Mouse (Mus musculus): ENCODE data around the gene Rbck1. TPM values are rescaled to one million over a fixed set of nuclear protein-coding genes. Genes with fewer than 3 reads are reported as not detected.
"Not testable (repeated sequence)": the region's sequence is repeated elsewhere in the genome, so short reads cannot be mapped to it uniquely, and the experiment has no call there.

The Rbck1 gene
- total RNA-seq (2014; fragmentation: Nextera tagmentation): 120 and 125 TPM in 2 replicates
- total RNA-seq (2017): 50.3 and 57.0 TPM in 2 replicates

- peak; percentile 83 for ATAC-seq (replicated peaks; ENCODE audit: low FRiP score, low TSS enrichment, poor library complexity, severe bottlenecking)
Observed at GRCm38 (mm10) chr2:152332101-152332825, at the start of gene Rbck1. Gene Rbck1, minus strand, starts transcription at chr2:152332653.

- no peak for ATAC-seq (replicated peaks; ENCODE audit: low FRiP score, low TSS enrichment, poor library complexity, severe bottlenecking)
Observed at GRCm38 (mm10) chr2:152376345-152376741, 43.9 kb upstream of the Rbck1 start, which contains the start of gene Nrsn2. Gene Nrsn2, minus strand, starts transcription at chr2:152376638.

- no peak for ATAC-seq (replicated peaks; ENCODE audit: low FRiP score, low TSS enrichment, poor library complexity, severe bottlenecking)
Observed at GRCm38 (mm10) chr2:152375652-152376344, 43.3 kb upstream of the Rbck1 start.

- peak; percentile 74 for ATAC-seq (replicated peaks; ENCODE audit: low FRiP score, low TSS enrichment, poor library complexity, severe bottlenecking)
Observed at GRCm38 (mm10) chr2:152373547-152373946, 41.1 kb upstream of the Rbck1 start.

- no peak for ATAC-seq (replicated peaks; ENCODE audit: low FRiP score, low TSS enrichment, poor library complexity, severe bottlenecking)
Observed at GRCm38 (mm10) chr2:152372661-152373060, 40.2 kb upstream of the Rbck1 start.

DNA sequence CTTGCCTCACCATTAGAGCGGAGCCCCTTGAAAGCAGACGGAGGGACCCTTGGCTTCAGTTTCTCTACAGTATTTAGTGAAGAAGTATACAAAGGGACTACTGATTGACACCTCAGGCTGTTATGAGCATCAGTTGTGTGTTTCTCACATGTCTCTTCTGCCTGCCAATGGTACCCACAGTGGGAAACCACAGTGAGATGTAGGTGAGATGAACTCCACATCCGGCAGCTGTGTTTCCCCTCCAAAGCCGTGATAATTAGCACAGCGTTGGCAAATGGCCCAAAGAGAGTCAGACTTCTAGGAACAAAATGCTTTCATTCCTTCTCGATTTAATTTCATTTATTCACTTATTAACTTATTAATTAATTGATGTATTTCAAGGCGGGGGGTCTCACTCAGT, 39.7 kb upstream of the Rbck1 start:
- ATAC-seq (replicated peaks; ENCODE audit: low FRiP score, low TSS enrichment, poor library complexity, severe bottlenecking): no peak

GRCm38 (mm10) chr2:152368532-152369140, 36.2 kb upstream of the Rbck1 start:
- ATAC-seq (replicated peaks; ENCODE audit: low FRiP score, low TSS enrichment, poor library complexity, severe bottlenecking): peak; percentile 62

DNA sequence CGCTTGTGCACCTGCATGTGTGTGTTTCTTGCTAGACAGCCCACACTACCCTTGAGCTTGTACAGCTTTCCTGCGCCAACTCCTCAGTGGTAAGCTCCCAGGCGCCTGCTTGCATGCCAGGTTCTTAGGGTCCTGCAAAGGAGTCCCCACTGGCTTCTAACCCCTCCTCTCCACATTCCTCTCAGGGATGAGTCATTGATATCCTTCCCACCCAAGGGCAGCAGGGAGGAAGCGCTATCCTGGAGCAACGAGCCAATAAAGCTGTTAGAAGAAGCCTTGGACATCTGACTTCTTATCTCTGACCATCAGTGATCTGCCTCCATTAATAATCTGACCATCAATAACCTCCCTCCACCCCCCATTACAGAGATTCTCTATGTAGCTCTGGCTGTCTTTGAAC, 35.5 kb upstream of the Rbck1 start:
- ATAC-seq (replicated peaks; ENCODE audit: low FRiP score, low TSS enrichment, poor library complexity, severe bottlenecking): no peak

- ATAC-seq (replicated peaks; ENCODE audit: low FRiP score, low TSS enrichment, poor library complexity, severe bottlenecking): peak; percentile 85
Observed at GRCm38 (mm10) chr2:152363245-152364147, 31.0 kb upstream of the Rbck1 start.

DNA sequence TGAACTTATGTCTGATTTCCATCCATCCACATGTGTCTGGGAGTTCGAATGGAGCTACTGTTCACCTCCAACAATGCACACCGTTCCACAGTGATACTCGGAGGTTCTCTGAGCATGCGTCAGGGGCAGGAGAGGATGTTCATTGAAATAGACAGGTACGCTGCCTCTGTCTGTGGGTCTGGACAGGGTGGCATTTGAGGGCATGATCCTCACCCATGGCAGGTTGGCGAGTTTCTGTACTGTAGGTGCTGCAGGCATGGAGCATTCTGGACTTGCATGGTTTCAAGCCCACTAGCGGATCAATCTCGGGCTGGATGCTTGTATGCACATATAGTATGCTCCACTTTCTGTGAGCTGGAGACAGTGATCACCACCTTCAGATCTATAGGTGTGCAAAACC, 28.7 kb upstream of the Rbck1 start:
- no peak for ATAC-seq (replicated peaks; ENCODE audit: low FRiP score, low TSS enrichment, poor library complexity, severe bottlenecking)

- ATAC-seq (replicated peaks; ENCODE audit: low FRiP score, low TSS enrichment, poor library complexity, severe bottlenecking): no peak
Observed at GRCm38 (mm10) chr2:152360271-152360775, 27.9 kb upstream of the Rbck1 start.

DNA sequence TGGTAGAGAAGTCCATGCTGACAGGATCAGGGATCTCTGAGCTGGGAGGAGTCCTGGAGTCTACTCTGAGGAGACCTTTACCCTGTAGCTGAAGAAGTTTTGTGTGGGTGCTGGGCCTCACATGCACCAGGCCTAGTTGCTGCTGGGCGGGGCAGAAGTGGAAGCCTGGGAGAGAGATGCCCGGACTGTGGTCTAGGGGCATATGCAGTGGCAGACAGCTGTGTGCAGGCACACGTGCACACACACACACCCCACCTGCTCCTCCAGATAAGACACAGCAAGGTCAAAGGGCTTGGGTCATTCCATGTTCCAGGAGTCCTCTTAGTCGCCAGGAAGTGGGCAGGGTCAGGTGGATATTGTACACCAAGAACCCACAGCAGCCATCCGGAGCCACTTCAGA, 27.2 kb upstream of the Rbck1 start:
- 0 out of 2 replicates have a peak, but pooled peaks have one; percentile 19 for ATAC-seq (replicated peaks; ENCODE audit: low FRiP score, low TSS enrichment, poor library complexity, severe bottlenecking)

DNA sequence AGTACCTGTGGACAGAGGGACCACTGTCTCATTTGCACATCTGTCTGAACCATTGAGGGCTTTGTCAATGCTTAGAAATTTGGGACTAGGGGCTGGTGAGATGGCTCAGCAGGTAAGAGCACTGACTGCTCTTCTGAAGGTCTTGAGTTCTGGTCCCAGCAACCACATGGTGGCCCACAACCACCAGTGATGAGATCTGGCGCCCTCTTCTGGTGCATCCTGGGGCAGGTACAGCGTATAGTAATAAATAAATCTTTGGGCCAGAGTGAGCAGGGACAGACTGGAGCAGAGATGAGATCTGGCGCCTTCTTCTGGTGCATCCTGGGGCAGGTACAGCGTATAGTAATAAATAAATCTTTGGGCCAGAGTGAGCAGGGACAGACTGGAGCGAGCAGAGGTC, 26.5 kb upstream of the Rbck1 start:
- ATAC-seq (replicated peaks; ENCODE audit: low FRiP score, low TSS enrichment, poor library complexity, severe bottlenecking): not testable (repeated sequence)

- no peak for ATAC-seq (replicated peaks; ENCODE audit: low FRiP score, low TSS enrichment, poor library complexity, severe bottlenecking)
Observed at GRCm38 (mm10) chr2:152357254-152357653, 24.8 kb upstream of the Rbck1 start.

- no peak for ATAC-seq (replicated peaks; ENCODE audit: low FRiP score, low TSS enrichment, poor library complexity, severe bottlenecking)
Observed at GRCm38 (mm10) chr2:152349842-152350540, 17.5 kb upstream of the Rbck1 start.

- no peak for ATAC-seq (replicated peaks; ENCODE audit: low FRiP score, low TSS enrichment, poor library complexity, severe bottlenecking)
Observed at GRCm38 (mm10) chr2:152349205-152349604, 16.8 kb upstream of the Rbck1 start.

DNA sequence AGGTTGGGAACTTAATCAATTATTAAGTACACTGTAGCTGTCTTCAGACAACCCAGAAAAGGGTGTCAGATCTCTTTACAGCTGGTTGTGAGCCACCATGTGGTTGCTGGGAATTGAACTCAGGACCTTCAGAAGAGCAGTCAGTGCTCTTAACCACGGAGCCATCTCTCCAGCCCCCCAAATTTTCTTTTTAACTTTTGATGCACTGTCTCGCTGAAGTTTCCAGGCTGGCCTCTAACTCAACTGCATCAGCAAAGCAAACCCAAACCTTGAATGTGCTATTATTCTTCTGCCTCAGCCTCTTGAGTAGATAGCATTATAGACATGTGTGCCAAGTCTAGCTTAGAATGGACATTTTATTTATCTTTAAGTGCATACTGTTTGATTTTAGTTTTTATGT, 15.3 kb upstream of the Rbck1 start:
- ATAC-seq (replicated peaks; ENCODE audit: low FRiP score, low TSS enrichment, poor library complexity, severe bottlenecking): peak; percentile 15; the same call in 1 of the 2 replicates

DNA sequence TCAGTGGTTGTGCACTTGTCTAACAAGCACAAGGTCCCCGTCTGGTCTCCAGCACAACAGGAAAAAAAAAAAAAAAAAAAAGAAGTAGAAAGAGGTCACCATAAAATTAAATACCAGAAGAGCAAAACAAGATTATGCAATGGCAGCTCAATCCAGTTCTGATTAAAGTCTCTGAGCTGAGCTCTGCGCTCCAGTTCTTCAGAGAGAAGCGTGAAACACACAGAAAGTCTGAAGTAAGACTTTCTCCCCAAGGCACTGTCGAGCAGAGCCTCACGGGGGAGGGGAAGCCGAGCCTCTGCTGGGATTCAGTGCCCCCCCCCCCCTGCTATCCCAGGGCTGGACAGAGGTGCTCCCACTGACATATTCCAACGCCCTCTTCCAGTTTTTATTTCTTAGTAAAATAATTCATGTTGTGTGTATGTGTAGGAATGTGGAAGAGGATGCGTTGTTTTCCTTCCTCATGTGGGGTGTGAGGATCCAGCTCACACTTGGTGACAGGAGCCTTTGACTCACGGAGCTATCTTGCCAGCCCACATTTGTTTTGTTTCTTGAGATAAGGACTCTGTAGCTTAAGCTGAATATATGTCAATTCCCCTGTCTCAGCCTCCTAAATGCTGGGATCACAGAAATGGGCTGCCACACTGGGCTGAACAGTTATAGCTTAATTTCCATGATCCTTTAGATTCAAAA, 14.5 kb upstream of the Rbck1 start:
- ATAC-seq (replicated peaks; ENCODE audit: low FRiP score, low TSS enrichment, poor library complexity, severe bottlenecking): peak; percentile 75

Data from megakaryocyte-erythroid progenitor cell, adult 5-6 weeks (primary cell).